Mouse (Mus musculus): Measurements from ENCODE around the gene Entpd7. TPM values are rescaled to one million over a fixed set of nuclear protein-coding genes. Genes with fewer than 3 reads are reported as not detected.

Gene Entpd7
- 13.9 and 15.4 TPM in 2 replicates for polyA plus RNA-seq (2014; fragmentation: Nextera tagmentation; extraction: Ambion mirVana)

GRCm38 (mm10) chr19:43689419-43690246 lies at the start of gene Entpd7:
Gene Entpd7 (plus strand): TSS chr19:43689672.
- Histone ChIP-seq H3K36me3 (ENCODE audit: control insufficient read depth, insufficient read depth, low read length) (no peaks in the 10 kb centered on the region), H3K4me3 (ENCODE audit: low read depth, low read length) (peak within 1 kb of the TSS; percentile 78), H3K27me3 (ENCODE audit: control insufficient read depth, insufficient read depth, low read length) (no peaks in the 10 kb centered on the region), H3K27ac (ENCODE audit: low read depth, low read length) (peak within 1 kb of the TSS; percentile 70), H3K4me2 (replicated peaks; ENCODE audit: low read depth, low read length) (peak within 1 kb of the TSS; percentile 78), H3K4me1 (replicated peaks; ENCODE audit: control insufficient read depth, insufficient read depth, low read length) (no peaks in the 10 kb centered on the region), H3K9ac (ENCODE audit: low read depth, low read length) (peak within 1 kb of the TSS; percentile 83), H3K9me3 (ENCODE audit: control insufficient read depth, low read length) (no peaks in the 10 kb centered on the region)
- DNase-seq (ENCODE audit: low spot score) (peak; percentile 93), ATAC-seq (ENCODE audit: low FRiP score) (peak; percentile 98)
- WGBS = under 1% methylated on average over 60 of the region's 60 CpGs

DNA sequence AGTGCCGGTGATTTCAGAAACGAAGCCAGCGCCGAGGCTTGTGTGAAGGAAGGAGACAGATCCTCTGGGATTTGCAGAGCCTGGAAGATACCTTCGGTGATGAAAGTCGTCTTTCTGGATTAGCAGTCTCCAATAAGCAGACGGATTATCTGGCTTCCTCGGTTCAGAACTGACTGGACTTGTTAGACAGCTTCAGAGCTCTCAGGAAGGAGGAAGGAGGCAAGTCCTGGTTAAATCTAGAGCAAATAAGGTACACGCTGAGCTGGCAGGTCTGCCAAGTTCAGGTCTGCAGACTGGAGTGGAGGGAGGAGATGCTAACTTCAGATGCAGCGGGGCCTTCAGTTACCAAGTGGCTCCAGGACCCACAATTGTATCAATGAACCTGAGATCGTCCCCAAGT lies 47.6 kb upstream of the Entpd7 start:
- 74% methylated on average over 11 of the region's 11 CpGs for WGBS
- ATAC-seq (ENCODE audit: low FRiP score) = no peak
- no peaks in the 10 kb centered on the region for H3K27me3 ChIP-seq (ENCODE audit: control insufficient read depth, insufficient read depth, low read length)

DNA sequence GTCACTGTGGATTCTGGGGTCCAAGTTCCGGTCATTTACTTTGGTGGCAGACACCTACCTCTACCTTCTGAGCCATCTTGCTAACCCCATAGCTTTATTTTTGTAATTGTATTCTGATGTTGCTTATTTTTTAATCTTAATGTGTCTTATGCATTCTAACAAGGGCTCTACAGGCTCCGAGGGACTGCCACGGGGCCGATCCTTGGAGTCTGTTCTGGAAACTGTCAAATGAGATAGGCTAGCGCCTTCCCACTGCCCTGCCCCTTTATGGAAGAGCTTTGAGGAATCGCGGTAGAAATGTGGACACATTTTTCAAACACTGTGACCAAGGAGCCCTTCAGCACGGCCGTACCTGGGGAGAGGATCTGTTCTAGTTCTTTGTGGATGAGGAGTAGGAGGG lies 46.6 kb upstream of the Entpd7 start:
- Histone ChIP-seq H3K9me3 (ENCODE audit: control insufficient read depth, low read length) (no peaks in the 10 kb centered on the region), H3K4me3 (ENCODE audit: low read depth, low read length) (no peak overlapping the region), H3K27me3 (ENCODE audit: control insufficient read depth, insufficient read depth, low read length) (no peaks in the 10 kb centered on the region), H3K27ac (ENCODE audit: low read depth, low read length) (no peak overlapping the region), H3K9ac (ENCODE audit: low read depth, low read length) (no peak overlapping the region), H3K36me3 (ENCODE audit: control insufficient read depth, insufficient read depth, low read length) (no peaks in the 10 kb centered on the region), H3K4me2 (replicated peaks; ENCODE audit: low read depth, low read length) (no peak overlapping the region), H3K4me1 (replicated peaks; ENCODE audit: control insufficient read depth, insufficient read depth, low read length) (no peaks in the 10 kb centered on the region)
- WGBS = 89% methylated on average over 9 of the region's 9 CpGs
- DNase-seq (ENCODE audit: low spot score) (no peak), ATAC-seq (ENCODE audit: low FRiP score) (no peak)

More for the DNA sequence above, 47.6 kb upstream of the Entpd7 start:
- H3K4me2 ChIP-seq (replicated peaks; ENCODE audit: low read depth, low read length) = no peak overlapping the region
- H3K4me3 ChIP-seq (ENCODE audit: low read depth, low read length) = no peak overlapping the region
- H3K4me1 ChIP-seq (replicated peaks; ENCODE audit: control insufficient read depth, insufficient read depth, low read length) = no peaks in the 10 kb centered on the region
- no peak for DNase-seq (ENCODE audit: low spot score)
- H3K27ac ChIP-seq (ENCODE audit: low read depth, low read length) = no peak overlapping the region
- no peaks in the 10 kb centered on the region for H3K9me3 ChIP-seq (ENCODE audit: control insufficient read depth, low read length)
- no peaks in the 10 kb centered on the region for H3K36me3 ChIP-seq (ENCODE audit: control insufficient read depth, insufficient read depth, low read length)
- no peak overlapping the region for H3K9ac ChIP-seq (ENCODE audit: low read depth, low read length)

DNA sequence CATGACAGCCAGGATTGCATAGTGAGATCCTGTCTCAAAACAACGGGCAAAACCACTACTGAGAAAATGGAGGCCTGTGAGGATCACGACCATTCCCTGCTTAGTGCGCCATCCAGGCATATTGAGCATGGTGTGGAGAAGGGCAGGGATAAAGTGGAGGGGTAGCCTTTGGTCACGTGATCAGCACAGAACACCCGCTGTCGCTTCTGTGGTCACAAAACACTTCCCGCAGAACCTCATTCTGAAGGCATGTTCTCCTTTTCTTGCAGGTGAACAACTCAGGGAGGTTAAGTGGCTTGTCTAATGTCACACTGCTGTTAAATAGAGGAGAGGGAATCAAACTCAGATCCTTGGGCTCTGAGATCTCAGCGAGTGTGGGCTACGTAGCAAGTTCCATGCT lies 44.0 kb upstream of the Entpd7 start:
- ATAC-seq (ENCODE audit: low FRiP score) = no peak
- Histone ChIP-seq H3K9ac (ENCODE audit: low read depth, low read length) (no peak overlapping the region), H3K4me2 (replicated peaks; ENCODE audit: low read depth, low read length) (no peak overlapping the region), H3K9me3 (ENCODE audit: control insufficient read depth, low read length) (no peaks in the 10 kb centered on the region), H3K36me3 (ENCODE audit: control insufficient read depth, insufficient read depth, low read length) (no peaks in the 10 kb centered on the region), H3K4me3 (ENCODE audit: low read depth, low read length) (no peak overlapping the region), H3K27me3 (ENCODE audit: control insufficient read depth, insufficient read depth, low read length) (no peaks in the 10 kb centered on the region), H3K27ac (ENCODE audit: low read depth, low read length) (no peak overlapping the region), H3K4me1 (replicated peaks; ENCODE audit: control insufficient read depth, insufficient read depth, low read length) (no peaks in the 10 kb centered on the region)
- 89% methylated on average over 9 of the region's 9 CpGs for WGBS
- DNase-seq (ENCODE audit: low spot score) = no peak

GRCm38 (mm10) chr19:43646852-43647251 lies 42.6 kb upstream of the Entpd7 start:
- Histone ChIP-seq H3K27me3 (ENCODE audit: control insufficient read depth, insufficient read depth, low read length) (no peaks in the 10 kb centered on the region), H3K27ac (ENCODE audit: low read depth, low read length) (no peak overlapping the region), H3K9ac (ENCODE audit: low read depth, low read length) (no peak overlapping the region), H3K9me3 (ENCODE audit: control insufficient read depth, low read length) (no peaks in the 10 kb centered on the region), H3K4me3 (ENCODE audit: low read depth, low read length) (no peak overlapping the region), H3K4me1 (replicated peaks; ENCODE audit: control insufficient read depth, insufficient read depth, low read length) (no peaks in the 10 kb centered on the region), H3K4me2 (replicated peaks; ENCODE audit: low read depth, low read length) (no peak overlapping the region), H3K36me3 (ENCODE audit: control insufficient read depth, insufficient read depth, low read length) (no peaks in the 10 kb centered on the region)
- WGBS = 60% methylated on average over 7 of the region's 7 CpGs
- DNase-seq (ENCODE audit: low spot score) (no peak), ATAC-seq (ENCODE audit: low FRiP score) (no peak)

GRCm38 (mm10) chr19:43647261-43647660 lies 42.2 kb upstream of the Entpd7 start:
- 94% methylated on average over 9 of the region's 9 CpGs for WGBS
- H3K9ac ChIP-seq (ENCODE audit: low read depth, low read length) = no peak overlapping the region
- no peaks in the 10 kb centered on the region for H3K4me1 ChIP-seq (replicated peaks; ENCODE audit: control insufficient read depth, insufficient read depth, low read length)
- ATAC-seq (ENCODE audit: low FRiP score) (no peak), DNase-seq (ENCODE audit: low spot score) (no peak)
- H3K27me3 ChIP-seq (ENCODE audit: control insufficient read depth, insufficient read depth, low read length) = no peaks in the 10 kb centered on the region
- no peaks in the 10 kb centered on the region for H3K9me3 ChIP-seq (ENCODE audit: control insufficient read depth, low read length)
- no peak overlapping the region for H3K4me3 ChIP-seq (ENCODE audit: low read depth, low read length)
- H3K27ac ChIP-seq (ENCODE audit: low read depth, low read length) = no peak overlapping the region
- H3K4me2 ChIP-seq (replicated peaks; ENCODE audit: low read depth, low read length) = no peak overlapping the region
- no peaks in the 10 kb centered on the region for H3K36me3 ChIP-seq (ENCODE audit: control insufficient read depth, insufficient read depth, low read length)

DNA sequence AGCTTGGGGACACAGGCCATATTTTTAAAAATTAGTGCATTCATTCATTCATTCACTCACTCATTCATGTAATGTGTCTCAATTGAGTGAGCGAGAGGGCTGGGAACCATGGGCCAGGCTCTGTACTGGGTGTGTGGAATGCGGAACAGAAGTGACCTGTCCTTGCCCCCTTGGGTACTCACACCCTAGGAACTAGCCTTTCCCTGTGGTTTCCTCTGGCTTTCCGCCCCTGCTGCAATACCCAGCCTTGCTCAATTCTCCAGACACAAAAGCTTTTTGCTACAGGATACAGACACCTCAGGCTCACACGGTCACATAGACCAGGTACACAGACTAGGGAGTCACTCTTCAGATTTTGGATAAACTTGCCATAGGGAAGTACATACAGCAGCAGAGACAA lies 41.1 kb upstream of the Entpd7 start:
- DNase-seq (ENCODE audit: low spot score) (no peak), ATAC-seq (ENCODE audit: low FRiP score) (no peak)
- Histone ChIP-seq H3K9ac (ENCODE audit: low read depth, low read length) (no peak overlapping the region), H3K4me3 (ENCODE audit: low read depth, low read length) (no peak overlapping the region), H3K9me3 (ENCODE audit: control insufficient read depth, low read length) (no peaks in the 10 kb centered on the region), H3K27me3 (ENCODE audit: control insufficient read depth, insufficient read depth, low read length) (no peaks in the 10 kb centered on the region), H3K36me3 (ENCODE audit: control insufficient read depth, insufficient read depth, low read length) (no peaks in the 10 kb centered on the region), H3K4me2 (replicated peaks; ENCODE audit: low read depth, low read length) (no peak overlapping the region), H3K27ac (ENCODE audit: low read depth, low read length) (no peak overlapping the region), H3K4me1 (replicated peaks; ENCODE audit: control insufficient read depth, insufficient read depth, low read length) (no peaks in the 10 kb centered on the region)
- 89% methylated on average over 4 of the region's 4 CpGs for WGBS

DNA sequence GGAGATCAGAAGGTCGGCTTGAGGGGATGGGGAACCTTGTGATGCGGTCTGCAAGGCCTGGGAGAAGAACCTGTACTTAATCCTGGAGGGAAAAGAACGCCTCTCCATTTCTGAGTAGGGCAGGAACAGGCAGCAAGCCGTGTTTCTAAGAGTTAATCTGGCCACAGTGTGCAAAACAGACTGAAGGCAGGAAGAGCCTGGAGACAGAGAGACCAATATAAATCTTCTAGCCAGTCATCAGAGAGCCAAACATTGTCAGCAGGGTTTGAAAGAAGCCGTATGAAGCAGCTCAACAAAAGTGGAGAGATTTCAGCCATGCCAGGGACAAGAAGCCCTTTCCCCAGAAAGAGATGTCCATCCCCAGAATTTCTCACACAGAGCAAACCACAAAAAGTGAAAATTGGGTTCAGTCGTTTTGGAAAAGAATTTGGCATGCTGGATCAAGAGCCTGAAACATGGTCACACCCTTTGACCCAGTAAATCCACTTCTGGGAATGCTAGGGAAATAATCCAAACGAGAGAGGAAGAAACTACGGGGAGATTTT lies 38.2 kb upstream of the Entpd7 start:
- Histone ChIP-seq H3K27me3 (ENCODE audit: control insufficient read depth, insufficient read depth, low read length) (no peaks in the 10 kb centered on the region), H3K4me2 (replicated peaks; ENCODE audit: low read depth, low read length) (no peak overlapping the region), H3K9me3 (ENCODE audit: control insufficient read depth, low read length) (no peaks in the 10 kb centered on the region), H3K4me1 (replicated peaks; ENCODE audit: control insufficient read depth, insufficient read depth, low read length) (no peaks in the 10 kb centered on the region), H3K27ac (ENCODE audit: low read depth, low read length) (no peak overlapping the region), H3K36me3 (ENCODE audit: control insufficient read depth, insufficient read depth, low read length) (no peaks in the 10 kb centered on the region), H3K9ac (ENCODE audit: low read depth, low read length) (no peak overlapping the region), H3K4me3 (ENCODE audit: low read depth, low read length) (no peak overlapping the region)
- no peak for DNase-seq (ENCODE audit: low spot score)
- ATAC-seq (ENCODE audit: low FRiP score) = no peak
- WGBS = 78% methylated on average over 8 of the region's 8 CpGs
